Mouse (Mus musculus) lung, embryonic 15.5 days (tissue): ENCODE data around the gene Me3. TPM values are rescaled to one million over a fixed set of nuclear protein-coding genes. Genes with fewer than 3 reads are reported as not detected.

Source experiments
- ATAC-seq: fragments of 200-750 bp; cut with Nextera tagmentation; 2 replicates; pipeline ENCODE4 v1.8.0; 2017; ENCODE audit warnings: moderate number of reproducible peaks, borderline replicate concordance; ENCODE audit not compliant: low FRiP score, low TSS enrichment; ENCODE audit errors: extremely low read depth
- H3K27ac ChIP-seq: fragments of 300-500 bp; sonication (generic); 2 replicates; pipeline ENCODE4 v1.5.1; 2015; ENCODE audit warnings: moderate library complexity, mild to moderate bottlenecking, inconsistent platforms
- H3K27me3 ChIP-seq: fragments of 300-500 bp; sonication (generic); 2 replicates; pipeline ENCODE4 v1.6.1; 2015; ENCODE audit warnings: inconsistent platforms
- H3K36me3 ChIP-seq: fragments of 300-500 bp; sonication (generic); 2 replicates; pipeline ENCODE4 v1.6.1; 2015; ENCODE audit warnings: inconsistent platforms
- H3K4me1 ChIP-seq: fragments of 300-500 bp; sonication (generic); 2 replicates; pipeline ENCODE4 v1.6.1; 2015; ENCODE audit warnings: inconsistent platforms
- H3K4me2 ChIP-seq: fragments of 300-500 bp; sonication (generic); 2 replicates; pipeline ENCODE4 v1.6.1; 2015; ENCODE audit warnings: inconsistent platforms, mild to moderate bottlenecking, moderate library complexity
- H3K4me3 ChIP-seq: fragments of 300-500 bp; sonication (generic); 2 replicates; pipeline ENCODE4 v1.5.1; 2015; ENCODE audit warnings: mild to moderate bottlenecking, inconsistent platforms
- H3K9ac ChIP-seq: fragments of 300-500 bp; sonication (generic); 2 replicates; pipeline ENCODE4 v1.6.1; 2015; ENCODE audit warnings: inconsistent platforms
- H3K9me3 ChIP-seq: fragments of 300-500 bp; sonication (generic); 2 replicates; pipeline ENCODE4 v1.6.1; 2016; ENCODE audit warnings: inconsistent platforms
- WGBS: fragments of 180-500 bp; shearing (Covaris S2); methylation state at CpG from one replicate; pipeline ENCODE4 v1.1.7; 2015; 5-methylcytosine and 5-hydroxymethylcytosine counted together
- polyA plus RNA-seq: library from polyadenylated mRNA; unstranded; fragments of >200 nt; fragmentation: Nextera tagmentation; extraction: Ambion mirVana; gene quantifications from 2 replicates; pipeline ENCODE4 v1.2.1, GENCODE M21; 2015

Gene Me3
- polyA plus RNA-seq, 1 experiment from 2014 or later: 1.9 TPM

DNA sequence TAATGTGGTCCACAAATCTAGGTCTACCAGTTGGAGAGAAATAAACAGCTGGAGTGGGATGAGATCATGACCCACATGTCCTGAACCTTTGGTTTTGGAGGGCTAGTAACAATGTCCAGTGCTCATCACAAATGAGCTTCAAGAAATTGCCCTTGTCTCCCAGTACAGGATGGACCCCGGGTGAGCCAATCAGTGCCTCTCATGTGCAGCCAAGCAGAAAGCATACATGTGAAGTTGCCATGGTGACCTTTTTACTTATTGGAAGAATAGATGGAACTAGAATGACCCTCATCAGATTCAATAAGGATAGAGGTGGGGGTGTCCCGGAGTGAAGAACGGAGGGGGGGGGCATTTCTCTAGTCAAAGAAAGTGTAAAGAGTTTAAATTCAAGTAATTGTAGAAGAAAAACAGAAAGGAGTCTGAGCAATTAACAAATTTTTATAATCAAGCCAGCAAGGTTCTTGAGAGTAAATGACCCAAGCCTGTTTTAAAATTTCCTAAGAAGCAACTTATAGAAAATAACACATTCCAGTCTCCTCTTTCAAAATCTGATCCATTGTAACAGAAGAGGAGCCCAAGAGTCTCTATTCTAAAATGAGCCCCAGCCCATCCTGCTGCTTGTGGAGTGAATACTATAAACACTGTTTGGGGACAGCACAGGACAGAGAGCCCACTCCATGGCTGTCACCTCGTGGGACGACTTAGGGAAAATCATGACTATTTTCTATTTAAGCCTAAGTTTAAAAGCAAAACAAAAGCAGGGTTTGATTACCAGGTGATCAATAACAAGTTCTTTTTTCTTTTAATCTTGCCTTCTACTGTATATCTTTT lies 134.7 kb downstream of the Me3 start:
- H3K27me3 ChIP-seq: no peaks in the 10 kb centered on the region
- no peak overlapping the region for H3K4me2 ChIP-seq
- H3K4me1 ChIP-seq: peaks cover 19% of the 10 kb centered on the region
- no peaks in the 10 kb centered on the region for H3K36me3 ChIP-seq
- no peak overlapping the region for H3K27ac ChIP-seq
- no peak for ATAC-seq
- H3K9me3 ChIP-seq: no peaks in the 10 kb centered on the region
- H3K9ac ChIP-seq: no peak overlapping the region
- H3K4me3 ChIP-seq: no peak overlapping the region
- WGBS: 73% methylated on average over 5 of the region's 5 CpGs

DNA sequence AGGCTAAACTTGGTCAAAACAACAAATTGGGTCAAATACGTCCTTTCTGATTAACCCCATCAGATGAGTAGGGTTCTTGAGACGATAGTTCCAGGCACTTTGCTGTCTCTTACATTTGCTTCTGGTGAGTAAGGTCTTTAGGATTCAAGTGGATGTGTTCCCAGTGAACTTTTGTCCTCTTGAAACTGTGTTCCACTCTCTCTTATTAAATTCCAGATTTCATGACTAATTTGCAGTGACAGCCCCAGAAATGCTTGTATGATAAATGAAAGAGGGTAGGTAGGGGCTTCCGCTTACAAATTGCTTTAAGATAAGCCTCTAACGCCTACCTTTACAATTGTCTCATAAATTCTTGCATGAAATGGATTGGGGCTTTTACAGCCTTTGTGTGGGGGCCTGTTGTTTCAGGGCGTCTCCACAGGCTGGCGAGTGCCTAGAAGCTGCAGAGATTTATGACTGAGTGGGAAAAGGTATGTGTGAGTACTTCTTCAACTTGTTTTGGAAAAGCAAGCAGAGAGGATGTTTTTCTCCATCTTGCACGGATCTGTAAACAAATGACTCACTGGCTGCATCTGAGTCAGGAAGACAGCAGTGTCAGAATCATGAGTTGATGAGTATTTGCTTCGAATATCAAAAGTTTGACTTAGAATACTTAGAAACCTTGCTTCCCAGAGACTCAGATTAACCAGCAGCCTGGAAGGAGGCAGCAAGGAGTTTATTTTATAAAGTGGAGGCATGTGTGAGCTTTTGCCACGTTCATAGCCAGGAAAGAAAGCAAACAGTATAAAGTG lies 137.1 kb downstream of the Me3 start:
- WGBS: 24% methylated on average over 9 of the region's 9 CpGs
- H3K4me1 ChIP-seq: peaks cover 19% of the 10 kb centered on the region
- H3K27me3 ChIP-seq: no peaks in the 10 kb centered on the region
- no peaks in the 10 kb centered on the region for H3K36me3 ChIP-seq
- H3K9ac ChIP-seq: no peak overlapping the region
- H3K9me3 ChIP-seq: no peaks in the 10 kb centered on the region
- H3K4me2 ChIP-seq: no peak overlapping the region
- H3K27ac ChIP-seq: peak overlapping the region; percentile 70
- no peak for ATAC-seq
- H3K4me3 ChIP-seq: no peak overlapping the region

DNA sequence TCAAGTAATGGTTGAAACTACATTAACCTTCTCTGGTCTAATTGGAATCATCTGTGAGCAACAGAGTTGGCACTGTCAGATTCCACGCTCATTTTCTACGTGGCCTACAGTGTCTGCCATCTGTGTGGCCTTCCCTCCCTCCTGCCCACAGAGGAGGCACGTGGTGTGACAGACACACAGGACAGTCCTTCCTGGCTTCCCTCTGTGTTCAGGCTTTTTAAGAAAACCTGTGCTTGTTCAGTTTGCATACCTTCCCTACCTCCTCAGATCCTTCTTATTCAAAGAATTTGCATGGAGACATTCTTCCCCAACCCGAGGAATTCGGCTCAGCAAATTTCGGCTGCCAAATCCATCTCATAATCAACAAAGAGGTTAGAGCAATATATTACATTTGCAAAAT lies 137.8 kb downstream of the Me3 start:
- H3K4me2 ChIP-seq: no peak overlapping the region
- H3K36me3 ChIP-seq: no peaks in the 10 kb centered on the region
- H3K9ac ChIP-seq: no peak overlapping the region
- H3K27ac ChIP-seq: peak overlapping the region; percentile 70
- H3K4me1 ChIP-seq: peaks cover 25% of the 10 kb centered on the region
- no peaks in the 10 kb centered on the region for H3K27me3 ChIP-seq
- H3K9me3 ChIP-seq: no peaks in the 10 kb centered on the region
- ATAC-seq: no peak
- no peak overlapping the region for H3K4me3 ChIP-seq
- WGBS: 31% methylated on average over 6 of the region's 6 CpGs

DNA sequence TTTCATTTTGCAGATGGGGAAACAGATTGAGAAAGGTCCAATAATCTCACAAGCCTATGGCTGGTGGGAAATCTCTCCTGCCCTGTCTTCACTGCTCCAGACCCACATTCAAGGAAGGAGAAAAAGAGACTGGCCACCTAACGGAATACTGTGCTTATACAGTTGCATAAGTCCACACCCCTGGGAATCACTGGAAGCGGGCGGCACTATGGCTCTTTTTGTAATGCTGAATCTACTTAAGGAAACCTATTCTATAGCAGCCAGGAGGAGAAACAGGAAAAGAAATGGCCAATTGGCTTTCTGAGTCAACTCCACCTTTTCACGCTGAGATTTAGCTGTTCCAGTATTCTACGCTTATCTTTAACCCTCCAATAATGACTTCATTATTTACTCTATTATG lies 140.7 kb downstream of the Me3 start:
- 58% methylated on average over 5 of the region's 5 CpGs for WGBS
- Histone ChIP-seq H3K4me2 (no peak overlapping the region), H3K27me3 (no peaks in the 10 kb centered on the region), H3K9ac (no peak overlapping the region), H3K4me3 (no peak overlapping the region), H3K4me1 (peaks cover 25% of the 10 kb centered on the region), H3K36me3 (no peaks in the 10 kb centered on the region), H3K27ac (peak overlapping the region; percentile 89), H3K9me3 (no peaks in the 10 kb centered on the region)
- ATAC-seq: no peak

DNA sequence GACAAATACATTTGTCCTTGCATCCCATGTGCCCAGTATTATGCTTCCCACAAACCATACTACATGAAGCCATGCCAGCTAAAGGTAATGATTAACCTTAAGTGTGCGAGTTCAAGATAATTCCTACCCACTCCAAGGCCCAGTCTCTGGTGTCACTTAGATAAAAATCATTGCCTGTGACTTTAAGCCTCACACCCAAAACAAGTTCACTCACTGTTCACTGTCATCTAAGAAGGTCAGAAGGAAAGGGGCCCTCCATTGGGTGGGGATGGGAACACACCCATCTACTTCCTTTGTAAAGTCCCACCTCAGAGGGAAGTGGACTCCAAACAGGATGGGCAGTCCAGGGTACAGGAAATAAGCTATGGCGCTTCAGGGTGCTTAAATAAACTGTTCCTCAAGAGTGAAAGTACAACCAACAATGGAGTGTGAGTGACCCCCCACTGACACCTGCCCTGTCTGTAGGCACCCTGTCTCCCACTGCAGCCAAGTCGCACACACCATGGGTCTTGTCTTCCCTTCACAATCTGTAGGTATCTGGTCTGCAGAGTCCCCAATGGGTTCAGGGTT lies 141.2 kb downstream of the Me3 start:
- H3K4me3 ChIP-seq: no peak overlapping the region
- H3K27ac ChIP-seq: peak overlapping the region; percentile 89
- H3K9ac ChIP-seq: no peak overlapping the region
- H3K9me3 ChIP-seq: no peaks in the 10 kb centered on the region
- H3K4me1 ChIP-seq: peaks cover 25% of the 10 kb centered on the region
- WGBS: 38% methylated on average over 3 of the region's 3 CpGs
- ATAC-seq: peak; percentile 84
- H3K36me3 ChIP-seq: no peaks in the 10 kb centered on the region
- H3K4me2 ChIP-seq: peak overlapping the region; percentile 24; the same call in 1 of the 2 replicates
- H3K27me3 ChIP-seq: no peaks in the 10 kb centered on the region

DNA sequence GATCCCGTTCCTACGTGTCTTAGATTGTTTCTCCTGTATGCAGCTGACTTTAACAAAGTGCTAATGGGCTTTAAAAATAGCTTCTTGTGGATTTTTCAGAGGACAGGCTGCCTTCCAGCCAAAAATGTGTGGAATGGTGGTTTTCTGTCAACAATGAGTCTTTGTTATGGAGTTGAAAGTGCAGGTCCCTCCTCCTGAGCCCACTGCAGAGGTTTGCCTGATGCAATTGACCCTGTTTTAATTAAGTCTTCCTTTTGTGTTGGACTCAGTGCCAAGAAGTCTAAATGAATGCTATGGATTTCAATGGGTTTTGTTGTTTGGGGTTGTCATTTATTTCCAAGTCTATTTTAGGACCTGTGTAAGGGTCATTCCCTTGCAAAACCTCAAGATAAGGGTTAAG lies 141.7 kb downstream of the Me3 start:
- no peak overlapping the region for H3K4me3 ChIP-seq
- H3K27ac ChIP-seq: peak overlapping the region; percentile 89
- no peaks in the 10 kb centered on the region for H3K9me3 ChIP-seq
- H3K4me2 ChIP-seq: peak overlapping the region; percentile 24; the same call in 1 of the 2 replicates
- no peak overlapping the region for H3K9ac ChIP-seq
- WGBS: 20% methylated on average over 2 of the region's 2 CpGs
- ATAC-seq: no peak; the same call in 1 of the 2 replicates
- H3K4me1 ChIP-seq: peaks cover 25% of the 10 kb centered on the region
- H3K36me3 ChIP-seq: no peaks in the 10 kb centered on the region
- no peaks in the 10 kb centered on the region for H3K27me3 ChIP-seq

DNA sequence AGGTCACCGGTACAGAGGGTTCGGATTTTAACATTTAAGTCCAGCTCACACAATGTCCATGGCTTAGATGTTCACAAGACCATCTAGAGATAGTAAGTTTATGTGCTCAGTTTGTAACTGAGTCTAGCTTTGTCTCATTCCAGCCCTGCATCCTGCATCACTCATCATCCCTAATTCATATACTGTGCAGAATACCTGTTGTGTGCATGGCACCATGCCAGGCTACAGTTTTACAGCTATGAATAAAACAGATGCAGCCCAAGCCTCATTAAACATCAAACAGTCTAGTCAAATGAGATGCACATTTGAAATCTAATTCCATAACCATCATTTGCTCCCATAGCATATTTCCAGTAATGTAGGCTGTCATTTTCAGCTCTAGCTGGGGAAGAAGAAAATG lies 143.7 kb downstream of the Me3 start:
- WGBS: 94% methylated on average over 2 of the region's 2 CpGs
- Histone ChIP-seq H3K36me3 (no peaks in the 10 kb centered on the region), H3K4me2 (no peak overlapping the region), H3K4me3 (no peak overlapping the region), H3K4me1 (peaks cover 10% of the 10 kb centered on the region; the same call in 1 of the 2 replicates), H3K9me3 (no peaks in the 10 kb centered on the region), H3K9ac (no peak overlapping the region), H3K27me3 (no peaks in the 10 kb centered on the region), H3K27ac (no peak overlapping the region)
- ATAC-seq: no peak

DNA sequence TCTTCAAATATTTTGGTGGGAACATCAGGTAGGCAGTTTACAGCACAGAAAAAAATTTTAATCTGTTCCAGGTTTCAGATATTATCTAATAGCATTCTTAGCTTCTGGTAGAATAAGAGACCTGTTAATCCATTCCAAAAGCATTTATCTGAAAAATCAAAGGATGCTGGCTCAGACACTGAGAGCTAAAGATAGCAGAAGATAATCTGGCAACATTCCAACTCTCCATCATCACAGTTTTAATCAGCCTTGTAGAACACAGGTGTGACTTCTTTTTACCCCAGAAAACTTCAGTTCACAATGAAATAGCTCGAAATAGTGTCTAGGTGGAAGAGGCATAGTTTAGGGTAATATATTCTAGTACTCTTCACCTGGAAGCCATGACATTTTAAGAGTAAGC lies 149.2 kb downstream of the Me3 start:
- Histone ChIP-seq H3K4me2 (no peak overlapping the region), H3K4me3 (no peak overlapping the region), H3K9ac (no peak overlapping the region), H3K27ac (no peak overlapping the region), H3K9me3 (no peaks in the 10 kb centered on the region), H3K36me3 (no peaks in the 10 kb centered on the region), H3K27me3 (no peaks in the 10 kb centered on the region), H3K4me1 (0 out of 2 replicates have a peak, but pooled peaks cover 4% of the 10 kb centered on the region)
- ATAC-seq: no peak
- WGBS: 69% methylated on average over 1 of the region's 1 CpGs

DNA sequence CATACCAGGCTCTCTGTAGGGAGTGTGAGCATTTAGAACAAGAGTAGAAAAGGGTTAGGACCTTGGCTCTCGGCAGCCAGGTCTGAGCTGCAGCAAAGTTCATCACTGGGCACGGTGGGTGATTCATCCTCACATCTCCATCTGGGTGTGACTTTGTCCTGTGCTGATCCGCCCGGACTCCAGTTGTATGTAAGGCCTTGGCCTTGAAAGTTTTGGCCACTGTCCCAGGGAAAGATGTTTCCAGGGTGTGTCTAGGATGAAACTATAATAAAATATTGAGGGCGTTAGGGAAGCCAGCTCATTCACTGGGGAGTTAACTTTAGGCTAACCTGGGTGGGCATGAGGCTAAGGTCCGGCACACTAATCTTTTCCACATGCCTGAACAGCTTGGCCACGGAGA lies 155.5 kb downstream of the Me3 start:
- Histone ChIP-seq H3K27ac (no peak overlapping the region), H3K4me3 (no peak overlapping the region), H3K4me1 (no peaks in the 10 kb centered on the region), H3K9ac (no peak overlapping the region), H3K36me3 (no peaks in the 10 kb centered on the region), H3K27me3 (no peaks in the 10 kb centered on the region), H3K9me3 (no peaks in the 10 kb centered on the region), H3K4me2 (no peak overlapping the region)
- no peak for ATAC-seq
- WGBS: 81% methylated on average over 7 of the region's 7 CpGs

DNA sequence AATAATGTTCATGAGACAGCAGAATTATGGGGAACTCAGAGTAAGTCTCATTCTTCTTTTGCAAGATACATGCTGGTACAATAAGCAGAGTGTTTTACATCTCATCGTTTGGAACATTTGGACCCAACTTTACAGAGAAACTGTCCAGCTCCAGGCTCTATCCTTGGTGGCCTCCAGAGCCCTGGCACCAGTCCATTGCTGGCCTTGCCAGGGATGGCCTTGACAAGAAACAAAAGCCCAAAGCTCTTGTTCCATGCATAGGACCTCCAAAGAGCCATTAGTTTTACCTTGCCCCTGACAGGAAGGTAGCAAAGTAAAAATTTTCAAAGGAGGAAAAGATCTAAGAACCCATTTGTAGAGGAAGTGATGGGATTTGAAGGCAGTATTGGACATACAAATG lies 160.4 kb downstream of the Me3 start:
- 84% methylated on average over 1 of the region's 1 CpGs for WGBS
- no peak overlapping the region for H3K9ac ChIP-seq

DNA sequence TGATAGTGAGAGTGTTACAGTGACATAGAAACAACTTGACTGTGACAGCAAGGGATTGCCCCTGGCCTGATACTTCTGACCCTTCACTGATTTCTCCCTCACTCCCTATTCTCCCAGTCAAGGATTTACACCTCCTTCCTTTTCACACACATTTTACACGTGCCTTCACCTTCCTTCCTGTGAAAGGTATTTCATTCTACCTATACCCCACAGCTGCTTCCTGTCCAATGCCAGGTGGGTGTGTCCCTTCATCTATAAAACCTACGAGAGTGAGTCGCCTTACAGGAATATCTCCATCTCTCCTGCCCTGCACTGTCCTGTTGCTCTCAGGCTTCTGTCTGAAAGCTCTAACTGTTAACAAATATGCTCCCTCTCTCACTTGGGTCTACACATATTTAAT lies 163.2 kb downstream of the Me3 start:
- Histone ChIP-seq H3K9ac (no peak overlapping the region), H3K27me3 (no peaks in the 10 kb centered on the region), H3K4me1 (no peaks in the 10 kb centered on the region), H3K27ac (no peak overlapping the region), H3K4me2 (no peak overlapping the region), H3K9me3 (no peaks in the 10 kb centered on the region), H3K4me3 (no peak overlapping the region), H3K36me3 (no peaks in the 10 kb centered on the region)
- ATAC-seq: no peak
- WGBS: 40% methylated on average over 3 of the region's 3 CpGs

More for the DNA sequence above, 160.4 kb downstream of the Me3 start:
- Histone ChIP-seq H3K27ac (no peak overlapping the region), H3K27me3 (no peaks in the 10 kb centered on the region), H3K9me3 (no peaks in the 10 kb centered on the region), H3K4me1 (no peaks in the 10 kb centered on the region), H3K4me3 (no peak overlapping the region), H3K36me3 (no peaks in the 10 kb centered on the region), H3K4me2 (no peak overlapping the region)
- ATAC-seq: no peak

DNA sequence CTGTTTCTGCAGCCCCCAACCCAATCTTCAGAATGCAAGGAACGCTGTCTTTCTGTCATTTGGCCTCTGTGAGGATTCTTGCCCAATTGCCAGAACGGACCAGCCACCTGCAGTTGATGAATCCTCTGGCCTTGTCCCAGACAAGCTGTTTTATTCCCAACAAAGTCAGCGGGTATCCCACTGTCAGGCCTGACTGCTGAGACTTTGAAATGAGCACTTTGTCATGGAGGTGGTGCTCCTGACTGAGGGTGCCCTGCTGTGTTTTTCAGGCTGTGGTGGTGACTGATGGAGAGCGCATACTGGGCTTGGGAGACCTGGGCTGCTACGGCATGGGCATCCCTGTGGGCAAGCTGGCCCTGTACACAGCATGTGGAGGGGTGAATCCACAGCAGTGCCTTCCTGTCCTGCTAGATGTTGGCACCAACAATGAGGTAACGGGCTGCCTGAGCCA lies 164.2 kb downstream of the Me3 start:
- no peak overlapping the region for H3K4me3 ChIP-seq
- no peak overlapping the region for H3K4me2 ChIP-seq
- no peaks in the 10 kb centered on the region for H3K9me3 ChIP-seq
- H3K27me3 ChIP-seq: no peaks in the 10 kb centered on the region
- no peak overlapping the region for H3K9ac ChIP-seq
- H3K27ac ChIP-seq: no peak overlapping the region
- no peaks in the 10 kb centered on the region for H3K36me3 ChIP-seq
- WGBS: 44% methylated on average over 6 of the region's 6 CpGs
- no peak for ATAC-seq
- H3K4me1 ChIP-seq: no peaks in the 10 kb centered on the region
